Mouse (Mus musculus) embryonic fibroblast, embryonic 13.5 days (primary cell): ENCODE results near the gene Atp5b.

Experiments
- CTCF ChIP-seq: IDR thresholded peaks from 2 replicates; pipeline ENCODE4 v1.5.1; 2011; ENCODE audit warnings: mild to moderate bottlenecking, control low read depth, low read length, moderate library complexity, borderline replicate concordance; ENCODE audit not compliant: insufficient read depth
- POLR2A ChIP-seq: IDR thresholded peaks from 2 replicates; pipeline ENCODE4 v1.6.1; 2011; ENCODE audit warnings: low read depth, mild to moderate bottlenecking, control low read depth, low read length, moderate library complexity

DNA sequence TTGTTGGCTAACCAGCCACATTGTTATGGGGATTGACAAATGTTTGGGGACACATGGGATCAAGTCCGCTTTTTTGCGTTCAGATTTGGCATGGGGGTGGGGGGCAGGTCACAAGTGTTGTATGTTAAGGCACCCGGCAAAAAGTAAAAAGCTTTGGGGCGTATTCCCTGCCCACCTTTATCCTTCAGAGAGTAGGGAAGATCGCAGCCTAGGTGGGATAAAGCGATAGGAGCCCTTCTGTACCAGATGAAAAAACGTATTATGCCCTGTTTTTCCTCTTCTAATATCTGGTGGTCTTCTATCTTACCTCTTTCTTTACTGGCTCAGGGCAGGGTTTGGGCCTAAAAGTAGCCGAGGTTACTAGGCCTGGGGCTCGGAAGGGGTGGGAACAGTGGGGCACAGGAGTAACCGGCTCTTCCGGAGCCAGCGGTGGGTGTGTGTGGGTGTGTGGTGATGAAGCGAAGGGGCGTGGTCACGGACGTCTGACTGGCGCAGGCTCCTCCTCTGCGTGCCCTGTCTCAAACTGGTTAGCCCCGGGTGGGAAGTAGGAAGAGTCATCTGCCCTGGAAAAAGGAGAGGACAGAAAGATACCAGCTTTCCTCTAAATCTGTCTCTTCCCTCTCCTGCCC lies 11.4 kb downstream of the Atp5b start:
- TF ChIP-seq CTCF: no peak
- no peak for TF ChIP-seq POLR2A
